In genomic region chr14:121102599-121102998, GRCm38 (mm10) we compare ENCODE assay signal across 13 mouse cellular contexts.
A peak's percentile ranks its signal among the peaks of the same experiment; 100 is the strongest.
DNase-seq lines count a peak whose midpoint lies in the region; ATAC-seq and TF ChIP-seq lines count a peak whose summit lies in the region.
"Had no signal": no experiment of that assay in that cellular context is flagged by ENCODE, and none has a peak within 500 bp of the region (broad histone marks: within the 10 kb centered on the region; RNA-seq: fewer than 3 reads in every experiment).

No protein-coding gene starts in this region.

- H3K4me2 ChIP-seq in heart, embryonic 12.5 days: no peak overlapping the region
- H3K4me2 ChIP-seq in lung, postnatal 0 days (replicated peaks; ENCODE audit: low read depth, low read length): no peak overlapping the region
- H3K4me2 ChIP-seq in intestine, embryonic 15.5 days (replicated peaks): no peak overlapping the region
- H3K4me2 ChIP-seq: hindbrain, embryonic 14.5 days; midbrain, embryonic 13.5 days had no signal

- H3K36me3 ChIP-seq in heart, embryonic 10.5 days: peaks cover 16% of the 10 kb centered on the region
- H3K36me3 ChIP-seq in heart, embryonic 12.5 days: peaks cover 13% of the 10 kb centered on the region; the same call in 1 of the 2 replicates
- no peaks in the 10 kb centered on the region for H3K36me3 ChIP-seq in lung, postnatal 0 days (ENCODE audit: insufficient read depth, low read length)
- no peaks in the 10 kb centered on the region for H3K36me3 ChIP-seq in intestine, embryonic 15.5 days

- TF ChIP-seq EP300 in lung, postnatal 0 days (IDR thresholded peaks at IDR 0.05): no peak

- H3K4me1 ChIP-seq in heart, embryonic 10.5 days: peaks cover 83% of the 10 kb centered on the region
- H3K4me1 ChIP-seq in heart, embryonic 12.5 days (replicated peaks): peaks cover 89% of the 10 kb centered on the region
- H3K4me1 ChIP-seq in lung, postnatal 0 days (ENCODE audit: insufficient read depth, low read depth, low read length): peaks cover 38% of the 10 kb centered on the region
- peaks cover 21% of the 10 kb centered on the region for H3K4me1 ChIP-seq in lung, adult 2 months (ENCODE audit: control insufficient read depth, insufficient read depth, low read length)
- peaks cover 66% of the 10 kb centered on the region for H3K4me1 ChIP-seq in intestine, embryonic 15.5 days (replicated peaks)

- no peak overlapping the region for H3K4me3 ChIP-seq in heart, embryonic 10.5 days
- H3K4me3 ChIP-seq in heart, embryonic 12.5 days: no peak overlapping the region
- no peak overlapping the region for H3K4me3 ChIP-seq in lung, postnatal 0 days (ENCODE audit: low read depth, low read length)
- H3K4me3 ChIP-seq in lung, adult 2 months (replicated peaks; ENCODE audit: extremely low read depth, low read depth, low read length): no peak overlapping the region
- no peak overlapping the region for H3K4me3 ChIP-seq in intestine, embryonic 15.5 days (replicated peaks)
- H3K4me3 ChIP-seq: left cerebral cortex, adult 2 months; midbrain, embryonic 13.5 days had no signal

- no peaks in the 10 kb centered on the region for H3K9me3 ChIP-seq in heart, embryonic 10.5 days
- H3K9me3 ChIP-seq in heart, embryonic 12.5 days (replicated peaks): no peaks in the 10 kb centered on the region
- no peaks in the 10 kb centered on the region for H3K9me3 ChIP-seq in lung, postnatal 0 days (ENCODE audit: low read length)
- H3K9me3 ChIP-seq in intestine, embryonic 15.5 days: no peaks in the 10 kb centered on the region
- H3K9me3 ChIP-seq: midbrain, embryonic 13.5 days had no signal

- peak overlapping the region; percentile 42 for H3K27ac ChIP-seq in heart, embryonic 10.5 days
- H3K27ac ChIP-seq in heart, embryonic 12.5 days (ENCODE audit: poor library complexity, severe bottlenecking): no peak overlapping the region
- H3K27ac ChIP-seq in lung, postnatal 0 days (ENCODE audit: low read length): peak overlapping the region; percentile 71; the same call in 1 of the 2 replicates
- peak overlapping the region; percentile 49; the same call in 1 of the 2 replicates for H3K27ac ChIP-seq in intestine, embryonic 15.5 days
- H3K27ac ChIP-seq: midbrain, embryonic 13.5 days had no signal

- H3K9ac ChIP-seq in heart, embryonic 12.5 days: no peak overlapping the region
- H3K9ac ChIP-seq in lung, postnatal 0 days (replicated peaks; ENCODE audit: low read depth): no peak overlapping the region
- no peak overlapping the region for H3K9ac ChIP-seq in intestine, embryonic 15.5 days
- H3K9ac ChIP-seq: hindbrain, embryonic 14.5 days; midbrain, embryonic 13.5 days had no signal

- ATAC-seq in heart, embryonic 12.5 days (ENCODE audit: insufficient number of reproducible peaks, low FRiP score): no peak
- ATAC-seq in lung, postnatal 0 days: no peak
- no peak for ATAC-seq in intestine, embryonic 15.5 days
- ATAC-seq in megakaryocyte, adult 5-6 weeks (ENCODE audit: poor library complexity, severe bottlenecking): no peak
- ATAC-seq: midbrain, embryonic 13.5 days had no signal

- H3K27me3 ChIP-seq in heart, embryonic 10.5 days (ENCODE audit: insufficient read depth, poor library complexity, severe bottlenecking): no peaks in the 10 kb centered on the region
- no peaks in the 10 kb centered on the region for H3K27me3 ChIP-seq in heart, embryonic 12.5 days (replicated peaks)
- no peaks in the 10 kb centered on the region for H3K27me3 ChIP-seq in lung, postnatal 0 days (replicated peaks; ENCODE audit: insufficient read depth, low read length)
- H3K27me3 ChIP-seq in intestine, embryonic 15.5 days (replicated peaks): no peaks in the 10 kb centered on the region
- H3K27me3 ChIP-seq: midbrain, embryonic 13.5 days had no signal

- WGBS in heart, embryonic 10.5 days: 72% methylated on average over 5 of the region's 5 CpGs
- WGBS in heart, embryonic 12.5 days: 60% methylated on average over 5 of the region's 5 CpGs
- 90% methylated on average over 5 of the region's 5 CpGs for WGBS in lung, postnatal 0 days
- 84% methylated on average over 5 of the region's 5 CpGs for WGBS in lung, adult 2 months
- 86% methylated on average over 5 of the region's 5 CpGs for WGBS in intestine, embryonic 15.5 days

- no peak for TF ChIP-seq POLR2A in lung, adult 2 months (IDR thresholded peaks at IDR 0.05; ENCODE audit: borderline replicate concordance, extremely low read depth, low read depth, low read length)

- DNase-seq in heart, embryonic 10.5 days (ENCODE audit: low spot score): no peak
- DNase-seq in lung, postnatal 0 days (ENCODE audit: low spot score): no peak
- no peak for DNase-seq in lung, adult 2 months
- DNase-seq in adrenal gland, postnatal 25 days: no peak
- no peak for DNase-seq in urinary bladder, postnatal 36 days (ENCODE audit: low spot score in 2 of 2)
- DNase-seq: cerebellum, adult 11-12 months; lung, postnatal 4 days had no signal

- TF ChIP-seq CTCF in lung, postnatal 0 days (IDR thresholded peaks at IDR 0.05): no peak
- no peak for TF ChIP-seq CTCF in lung, adult 2 months (IDR thresholded peaks at IDR 0.05; ENCODE audit: insufficient read depth, low read length)
